Mouse (Mus musculus): ENCODE measurements around the gene Tnr.

- TF ChIP-seq CTCF (IDR thresholded peaks at IDR 0.05; ENCODE audit: borderline replicate concordance, extremely low read depth, insufficient read depth, insufficient read length) (no peak), POLR2A (IDR thresholded peaks at IDR 0.05; ENCODE audit: borderline replicate concordance, extremely low read depth, insufficient read depth, insufficient read length, poor library complexity, severe bottlenecking) (no peak)
Measured at GRCm38 (mm10) chr1:159570270-159570669, 46.7 kb downstream of the Tnr start.
